Mouse (Mus musculus) stomach, postnatal 0 days (tissue): ENCODE results near the gene Armc2.

ENCODE experiments used
- CTCF ChIP-seq: IDR thresholded peaks from 2 replicates; pipeline ENCODE4 v1.5.1; 2016; ENCODE audit warnings: antibody characterized with exemption, low read depth, mild to moderate bottlenecking, moderate library complexity
- EP300 ChIP-seq: optimal IDR thresholded peaks from 2 replicates; pipeline ENCODE3; 2016; ENCODE audit warnings: antibody characterized with exemption

DNA sequence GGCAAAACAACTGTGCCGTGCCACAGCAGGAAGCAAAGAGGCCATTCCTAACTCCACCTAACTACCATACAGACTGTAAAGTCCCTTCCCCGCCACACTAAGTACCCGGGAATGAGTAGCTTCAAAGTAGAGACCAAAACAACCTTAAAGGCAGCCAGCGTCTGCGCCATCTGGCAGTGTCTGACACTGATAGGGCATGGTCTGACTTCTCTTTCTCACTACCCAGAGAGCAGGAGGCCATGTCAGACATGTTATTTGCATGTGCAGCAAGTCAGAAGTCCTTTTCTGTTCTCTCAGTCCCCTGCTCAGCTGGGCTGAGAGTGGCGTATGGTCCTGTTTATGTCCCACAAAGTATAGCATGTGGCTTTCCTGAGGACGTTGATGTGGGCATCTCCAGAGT is 23.8 kb upstream of the Armc2 start:
- TF ChIP-seq CTCF = no peak
- TF ChIP-seq EP300 = no peak
